Mouse (Mus musculus) kidney, adult 2 months (tissue): ENCODE data around the gene Ctsw. TPM values are rescaled to one million over a fixed set of nuclear protein-coding genes. Genes with fewer than 3 reads are reported as not detected.

ENCODE experiments used
- DNase-seq: peaks from one replicate; pipeline ENCODE4 v3.0.0; 2021
- H3K27ac ChIP-seq: fragments of 200-500 bp; 2 replicates; pipeline ENCODE4 v1.5.1; 2012; ENCODE audit warnings: low read depth, low read length, control low read depth, inconsistent platforms; ENCODE audit not compliant: insufficient read depth
- H3K27me3 ChIP-seq: fragments of 200-500 bp; replicated peaks from 2 replicates; pipeline ENCODE4 v1.6.1; 2012; ENCODE audit warnings: mild to moderate bottlenecking, moderate library complexity, low read length, inconsistent platforms; ENCODE audit not compliant: control insufficient read depth, insufficient read depth
- H3K36me3 ChIP-seq: fragments of 200-500 bp; 2 replicates; pipeline ENCODE4 v1.6.1; 2012; ENCODE audit warnings: mild to moderate bottlenecking, moderate library complexity, low read length, inconsistent platforms; ENCODE audit not compliant: control insufficient read depth, insufficient read depth
- H3K4me1 ChIP-seq: fragments of 200-500 bp; 2 replicates; pipeline ENCODE4 v1.6.1; 2011; ENCODE audit warnings: low read length; ENCODE audit not compliant: control insufficient read depth, insufficient read depth
- H3K4me3 ChIP-seq: fragments of 200-500 bp; 2 replicates; pipeline ENCODE4 v1.5.1; 2011; ENCODE audit warnings: mild to moderate bottlenecking, low read depth, low read length, control low read depth; ENCODE audit not compliant: insufficient read depth
- CTCF ChIP-seq: fragments of 200-500 bp; conservative IDR thresholded peaks from 2 replicates; pipeline ENCODE4 v1.5.1; 2011; ENCODE audit warnings: low read depth, mild to moderate bottlenecking, control low read depth, low read length, moderate library complexity, mixed read lengths; ENCODE audit not compliant: insufficient read depth, insufficient read length
- POLR2A ChIP-seq: fragments of 200-500 bp; IDR thresholded peaks from one replicate; pipeline ENCODE4 v1.6.1; 2011; ENCODE audit warnings: low read depth, low read length, control low read depth
- WGBS: fragments of 180-500 bp; shearing (Covaris S2); methylation state at CpG from one replicate; pipeline ENCODE4 v1.1.7; 2018; 5-methylcytosine and 5-hydroxymethylcytosine counted together
- polyA plus RNA-seq: library from polyadenylated mRNA; depleted of rRNA; stranded (reverse); fragments of >200 nt; gene quantifications from 2 replicates; pipeline ENCODE4 v1.2.3, GENCODE M21; 2012

The Ctsw gene
- polyA plus RNA-seq, 1 experiment, result 4.7 TPM

DNA sequence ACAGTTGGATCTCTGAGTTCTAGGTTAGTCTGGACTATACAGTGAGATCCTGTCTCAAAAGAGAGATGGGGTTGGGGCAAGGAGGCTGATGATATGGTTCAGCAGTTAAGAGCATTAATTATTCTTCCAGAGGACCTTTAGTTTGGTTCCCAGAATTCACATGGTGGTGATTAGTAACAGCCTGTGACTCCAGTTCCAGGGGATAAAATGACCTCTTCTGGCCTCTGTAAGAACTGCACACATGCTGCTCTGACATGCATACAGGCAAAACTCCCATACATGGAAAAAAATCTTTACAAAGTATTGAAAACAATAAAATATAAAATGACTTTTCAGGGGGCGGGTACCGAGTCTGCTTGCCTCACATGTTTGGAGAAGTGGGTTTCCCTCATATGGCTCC, 40.2 kb downstream of the Ctsw start:
- TF ChIP-seq CTCF (peak; percentile 35), POLR2A (no peak)
- no peaks in the 10 kb centered on the region; the same call in 1 of the 2 replicates for H3K36me3 ChIP-seq
- no peak overlapping the region for H3K27ac ChIP-seq
- WGBS, result 62% methylated on average over 2 of the region's 2 CpGs
- H3K4me3 ChIP-seq, result no peak overlapping the region
- H3K4me1 ChIP-seq, result peaks cover 18% of the 10 kb centered on the region
- DNase-seq, result peak; percentile 79
- no peaks in the 10 kb centered on the region for H3K27me3 ChIP-seq

DNA sequence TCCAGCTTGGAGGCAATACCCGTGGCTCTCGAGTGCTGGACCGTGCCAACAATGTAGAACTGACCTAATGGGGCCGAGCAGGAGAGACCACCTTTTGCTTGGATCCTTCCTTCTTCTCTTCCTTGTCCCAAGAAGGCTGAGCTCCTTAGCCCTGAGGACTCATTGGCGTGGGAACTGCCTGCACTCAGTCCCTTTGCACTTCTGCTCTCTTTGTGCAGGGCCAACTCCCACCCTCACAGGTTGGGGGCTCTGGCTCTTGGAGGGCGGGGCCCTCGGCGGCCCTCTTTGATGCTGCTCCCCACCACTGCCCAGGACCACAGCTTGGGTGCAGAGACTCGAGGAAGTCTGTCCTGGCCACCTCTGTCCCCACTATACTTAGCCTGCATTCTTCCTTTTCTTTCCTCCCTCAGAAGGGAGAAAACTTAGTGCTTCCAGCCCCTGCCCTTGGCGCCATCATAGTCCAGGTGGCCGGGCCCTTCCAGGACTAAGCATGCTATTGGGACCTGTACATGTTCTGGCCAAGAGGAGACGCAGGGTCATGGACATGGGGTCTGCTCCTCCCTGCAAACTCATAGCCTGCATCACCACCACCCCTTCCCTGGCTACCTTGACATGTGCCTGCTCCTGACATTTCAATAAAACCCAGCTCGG, 41.5 kb downstream of the Ctsw start:
- 79% methylated on average over 13 of the region's 13 CpGs for WGBS
- Histone ChIP-seq H3K4me3 (no peak overlapping the region), H3K27me3 (no peaks in the 10 kb centered on the region), H3K4me1 (peaks cover 20% of the 10 kb centered on the region), H3K36me3 (no peaks in the 10 kb centered on the region; the same call in 1 of the 2 replicates), H3K27ac (no peak overlapping the region)
- no peak for DNase-seq
- TF ChIP-seq POLR2A (no peak), CTCF (no peak)

DNA sequence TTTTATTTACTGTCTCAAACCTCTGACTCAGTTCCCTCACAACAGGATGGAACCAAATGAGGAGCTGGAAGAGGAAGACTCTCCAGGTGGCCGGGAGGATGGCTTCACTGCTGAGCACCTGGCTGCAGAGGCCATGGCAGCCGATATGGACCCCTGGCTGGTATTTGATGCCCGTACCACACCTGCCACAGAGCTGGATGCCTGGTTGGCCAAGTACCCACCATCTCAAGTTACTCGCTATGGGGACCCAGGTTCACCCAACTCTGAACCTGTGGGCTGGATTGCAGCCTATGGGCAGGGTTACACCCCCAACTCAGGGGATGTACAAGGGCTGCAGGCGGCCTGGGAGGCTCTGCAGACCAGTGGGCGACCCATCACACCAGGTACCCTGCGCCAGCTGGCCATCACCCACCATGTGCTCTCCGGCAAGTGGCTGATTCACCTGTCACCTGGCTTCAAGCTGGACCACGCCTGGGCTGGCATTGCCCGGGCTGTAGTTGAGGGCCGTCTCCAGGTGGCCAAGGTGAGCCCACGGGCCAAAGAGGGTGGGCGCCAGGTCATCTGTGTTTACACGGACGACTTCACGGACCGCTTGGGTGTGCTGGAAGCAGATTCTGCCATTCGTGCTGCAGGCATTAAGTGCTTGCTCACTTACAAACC, 42.3 kb downstream of the Ctsw start:
- Histone ChIP-seq H3K27me3 (no peaks in the 10 kb centered on the region), H3K4me1 (peaks cover 20% of the 10 kb centered on the region), H3K4me3 (peak overlapping the region; percentile 89), H3K27ac (peak overlapping the region; percentile 85), H3K36me3 (no peaks in the 10 kb centered on the region; the same call in 1 of the 2 replicates)
- DNase-seq, result no peak
- TF ChIP-seq CTCF (no peak), POLR2A (no peak)
- WGBS, result 62% methylated on average over 18 of the region's 18 CpGs

DNA sequence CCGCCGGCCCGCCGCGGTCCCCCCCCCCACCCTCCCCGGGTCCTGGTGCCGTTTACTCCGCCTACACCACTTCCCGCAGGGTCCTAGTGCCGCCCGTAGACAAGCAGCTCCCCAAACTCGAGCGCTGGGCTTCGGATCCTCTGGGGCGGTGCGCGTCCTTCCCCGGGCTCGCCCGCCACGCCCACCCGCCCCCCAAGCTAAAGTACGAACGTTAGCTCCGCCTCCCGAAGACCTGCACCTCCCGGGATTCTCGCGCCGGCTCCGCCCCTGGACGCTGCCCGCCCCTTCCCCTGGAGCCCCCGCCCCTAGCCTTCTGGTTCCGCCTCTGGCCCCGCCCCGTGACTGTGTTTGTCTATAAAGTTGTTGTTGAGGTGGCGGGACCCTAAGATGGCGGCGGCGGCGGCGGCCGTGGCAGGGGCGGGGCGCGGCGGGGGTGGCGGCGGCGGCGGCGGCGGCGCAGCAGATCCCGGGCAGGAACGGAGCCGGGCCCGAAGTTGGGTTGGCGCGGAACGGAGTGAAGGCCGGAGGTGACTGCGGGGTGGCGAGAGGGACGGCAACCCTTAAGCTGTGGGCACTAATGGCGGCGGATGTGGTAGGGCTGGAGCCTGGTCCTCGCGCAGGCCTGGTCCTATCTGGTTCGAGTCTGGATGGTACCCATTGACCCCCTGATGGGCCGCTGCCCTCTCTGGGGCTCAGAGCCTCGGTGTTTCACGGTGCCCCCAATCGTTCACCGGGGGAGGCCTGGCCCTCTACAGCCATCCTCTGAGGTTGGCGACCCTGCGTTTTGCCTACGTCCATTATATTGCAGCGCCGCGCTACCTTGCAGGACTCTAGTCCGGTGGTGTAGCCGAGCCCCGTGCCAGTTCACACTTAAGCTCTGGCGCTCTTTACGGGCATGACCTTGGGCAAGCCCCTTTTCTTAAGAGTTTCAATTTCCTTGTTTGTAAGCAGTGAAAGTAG, 43.2 kb downstream of the Ctsw start, which contains the start of the genes Drap1 and AI837181:
TSS of gene Drap1 (minus strand) at position 198 of the 960 bp plus-strand sequence.
TSS of gene AI837181 (plus strand) at position 363 of the 960 bp plus-strand sequence.
- peak; percentile 97 for DNase-seq
- TF ChIP-seq POLR2A (peak; percentile 8), CTCF (no peak)
- Histone ChIP-seq H3K27ac (peak within 1 kb of the TSS; percentile 89), H3K27me3 (no peaks in the 10 kb centered on the region), H3K36me3 (no peaks in the 10 kb centered on the region; the same call in 1 of the 2 replicates), H3K4me1 (peaks cover 20% of the 10 kb centered on the region), H3K4me3 (peak within 1 kb of the TSS; percentile 96)
- under 1% methylated on average over 87 of the region's 87 CpGs for WGBS

DNA sequence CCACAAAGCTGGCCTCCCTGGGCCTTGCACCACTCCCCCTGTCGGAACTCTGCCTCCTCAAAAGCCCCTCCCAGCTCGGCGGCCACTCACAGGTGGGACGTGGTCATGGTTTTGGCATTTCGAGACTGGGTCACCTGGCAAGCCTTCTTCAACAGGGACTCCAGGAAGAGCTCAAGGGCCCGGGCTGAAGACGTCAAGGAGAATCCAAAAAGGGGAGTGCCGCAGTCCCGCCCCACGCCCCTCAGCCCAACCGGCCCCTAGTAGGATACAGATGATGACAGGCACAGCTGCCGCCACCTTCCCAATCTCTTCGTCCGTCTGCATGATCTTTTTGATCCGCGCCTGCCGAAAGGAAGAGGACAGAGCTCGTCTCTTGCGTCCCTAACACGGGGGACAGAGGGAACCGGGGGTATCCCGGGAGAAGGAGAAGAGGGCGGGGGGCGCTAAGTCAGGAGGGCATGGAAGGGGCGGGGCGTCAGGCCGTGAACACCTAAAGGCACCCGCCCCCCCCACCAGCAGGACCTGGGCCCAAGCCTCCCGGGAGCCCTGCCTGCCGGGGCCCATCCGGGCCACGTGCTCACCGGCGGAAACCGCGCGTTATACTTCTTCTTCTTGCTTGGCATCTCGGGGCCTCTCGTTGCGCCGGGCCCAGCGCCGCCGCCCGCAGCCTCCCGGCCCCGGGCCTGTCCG, 44.1 kb downstream of the Ctsw start:
- no peaks in the 10 kb centered on the region; the same call in 1 of the 2 replicates for H3K36me3 ChIP-seq
- H3K4me3 ChIP-seq, result peak overlapping the region; percentile 96
- peaks cover 20% of the 10 kb centered on the region for H3K4me1 ChIP-seq
- no peaks in the 10 kb centered on the region for H3K27me3 ChIP-seq
- H3K27ac ChIP-seq, result peak overlapping the region; percentile 89
- 2% methylated on average over 48 of the region's 48 CpGs for WGBS
- DNase-seq, result peak; percentile 68
- TF ChIP-seq POLR2A (no peak), CTCF (0 out of 2 replicates have a peak, but pooled peaks have one; percentile 16)

DNA sequence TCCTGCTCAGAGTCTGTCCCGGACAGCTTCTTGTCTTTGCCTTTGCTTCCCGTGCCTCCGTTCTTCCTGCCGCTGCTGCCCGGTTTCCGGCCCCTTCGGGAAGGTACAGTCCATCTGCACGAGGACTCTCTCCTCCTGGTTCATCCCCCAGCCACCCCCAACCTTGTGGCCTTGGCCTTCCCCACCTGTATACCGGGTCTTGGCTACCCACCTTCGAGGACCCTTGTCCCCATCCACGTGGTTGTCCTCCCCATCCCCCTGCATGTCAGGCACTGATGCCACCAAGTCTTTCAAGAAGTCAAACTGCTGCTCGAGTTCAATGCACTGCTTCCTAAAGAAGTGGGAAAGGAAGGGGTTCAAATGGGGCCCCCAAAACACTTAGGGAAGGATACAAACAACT, 44.7 kb downstream of the Ctsw start:
- Histone ChIP-seq H3K27ac (no peak overlapping the region), H3K4me3 (peak overlapping the region; percentile 96), H3K36me3 (no peaks in the 10 kb centered on the region; the same call in 1 of the 2 replicates), H3K4me1 (peaks cover 20% of the 10 kb centered on the region), H3K27me3 (no peaks in the 10 kb centered on the region)
- WGBS, result 50% methylated on average over 12 of the region's 12 CpGs
- TF ChIP-seq CTCF (no peak), POLR2A (no peak)
- DNase-seq, result no peak
